8 mouse cellular contexts compared by ENCODE assay signal in the genomic region with DNA sequence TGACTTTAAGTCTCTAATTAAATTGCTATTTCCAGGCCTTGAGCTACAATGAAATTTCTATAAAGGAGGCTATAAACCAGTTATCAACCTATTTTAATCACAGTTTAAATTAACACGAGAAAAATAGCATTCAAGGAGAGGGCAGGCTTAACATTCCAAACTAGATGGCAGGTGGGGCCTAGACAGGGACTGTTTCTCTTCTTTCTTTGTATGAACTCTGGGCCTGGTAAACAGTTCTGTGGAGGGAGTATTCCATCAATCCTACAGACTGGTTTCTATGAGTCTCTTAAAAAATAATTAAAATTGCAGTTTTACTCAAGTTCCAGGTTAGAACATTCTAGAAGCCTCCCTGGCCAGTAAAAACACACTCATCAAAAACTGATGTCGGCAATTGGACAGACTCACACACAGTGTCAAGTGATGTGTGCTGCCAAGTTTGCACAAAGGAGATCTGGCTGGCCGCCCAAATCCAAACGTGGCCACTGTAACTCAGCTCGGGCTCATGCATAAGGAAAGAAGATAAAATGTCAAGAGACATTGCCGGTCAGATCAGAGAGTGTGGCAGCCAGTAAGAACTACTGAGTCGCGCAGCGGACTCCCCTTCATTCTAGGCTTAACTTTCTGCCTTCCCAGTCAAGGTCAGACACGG.
DNase-seq lines count a peak whose midpoint lies in the region; ATAC-seq and TF ChIP-seq lines count a peak whose summit lies in the region.

No protein-coding gene starts in this region.

- no peak for TF ChIP-seq POLR2A in kidney, adult 2 months (IDR thresholded peaks at IDR 0.05; ENCODE audit: low read depth, low read length)

- H3K36me3 ChIP-seq in kidney, adult 2 months (ENCODE audit: control insufficient read depth, insufficient read depth, low read length): no peaks in the 10 kb centered on the region
- no peaks in the 10 kb centered on the region for H3K36me3 ChIP-seq in kidney, embryonic 15.5 days
- no peaks in the 10 kb centered on the region for H3K36me3 ChIP-seq in hindbrain, embryonic 14.5 days (replicated peaks; ENCODE audit: control insufficient read depth, insufficient read depth)
- H3K36me3 ChIP-seq in midbrain, embryonic 16.5 days (ENCODE audit: control insufficient read depth, insufficient read depth, low read length): no peaks in the 10 kb centered on the region

- no peaks in the 10 kb centered on the region for H3K27me3 ChIP-seq in kidney, adult 2 months (replicated peaks; ENCODE audit: control insufficient read depth, insufficient read depth, low read length)
- H3K27me3 ChIP-seq in kidney, embryonic 15.5 days: no peaks in the 10 kb centered on the region
- H3K27me3 ChIP-seq in hindbrain, embryonic 14.5 days (ENCODE audit: control insufficient read depth, insufficient read depth, low read length): no peaks in the 10 kb centered on the region
- no peaks in the 10 kb centered on the region for H3K27me3 ChIP-seq in midbrain, embryonic 16.5 days (ENCODE audit: control insufficient read depth, insufficient read depth, low read depth, low read length)

- no peak for ATAC-seq in kidney, embryonic 15.5 days (replicated peaks; ENCODE audit: low FRiP score)
- ATAC-seq in hindbrain, embryonic 14.5 days (ENCODE audit: low FRiP score): peak; percentile 84; the same call in 1 of the 2 replicates
- peak; percentile 64; the same call in 1 of the 2 replicates for ATAC-seq in midbrain, embryonic 16.5 days

- no peak for TF ChIP-seq CTCF in kidney, adult 2 months (conservative IDR thresholded peaks at IDR 0.05; ENCODE audit: insufficient read depth, insufficient read length, low read depth, low read length)

- no peak overlapping the region for H3K27ac ChIP-seq in kidney, adult 2 months (ENCODE audit: insufficient read depth, low read depth, low read length)
- H3K27ac ChIP-seq in kidney, embryonic 15.5 days: no peak overlapping the region
- no peak overlapping the region for H3K27ac ChIP-seq in hindbrain, embryonic 14.5 days
- H3K27ac ChIP-seq in midbrain, embryonic 16.5 days (ENCODE audit: low read length): no peak overlapping the region

- no peak overlapping the region for H3K4me3 ChIP-seq in kidney, adult 2 months (ENCODE audit: insufficient read depth, low read depth, low read length)
- no peak overlapping the region for H3K4me3 ChIP-seq in kidney, embryonic 15.5 days (replicated peaks)
- no peak overlapping the region for H3K4me3 ChIP-seq in hindbrain, embryonic 14.5 days (replicated peaks; ENCODE audit: low read length)
- H3K4me3 ChIP-seq in midbrain, embryonic 16.5 days (ENCODE audit: low read depth, low read length): no peak overlapping the region

- H3K4me1 ChIP-seq in kidney, adult 2 months (ENCODE audit: control insufficient read depth, insufficient read depth, low read length): no peaks in the 10 kb centered on the region
- H3K4me1 ChIP-seq in kidney, embryonic 15.5 days: peaks cover 8% of the 10 kb centered on the region; the same call in 1 of the 2 replicates
- no peaks in the 10 kb centered on the region; the same call in 1 of the 2 replicates for H3K4me1 ChIP-seq in hindbrain, embryonic 14.5 days (replicated peaks; ENCODE audit: control insufficient read depth, insufficient read depth, low read length)
- 0 out of 2 replicates have a peak, but pooled peaks cover 2% of the 10 kb centered on the region for H3K4me1 ChIP-seq in midbrain, embryonic 16.5 days (ENCODE audit: control insufficient read depth, insufficient read depth, low read length)

- no peak overlapping the region for H3K9ac ChIP-seq in kidney, embryonic 15.5 days
- no peak overlapping the region for H3K9ac ChIP-seq in hindbrain, embryonic 14.5 days
- no peak overlapping the region for H3K9ac ChIP-seq in midbrain, embryonic 16.5 days (ENCODE audit: low read depth, low read length)

- WGBS in kidney, adult 2 months: 33% methylated on average over 10 of the region's 10 CpGs
- WGBS in kidney, embryonic 15.5 days: 41% methylated on average over 10 of the region's 10 CpGs
- WGBS in hindbrain, embryonic 14.5 days: 53% methylated on average over 10 of the region's 10 CpGs
- WGBS in midbrain, embryonic 16.5 days: 58% methylated on average over 10 of the region's 10 CpGs

- DNase-seq in kidney, adult 2 months: peak; percentile 7
- DNase-seq in adrenal gland, adult 18-20 months (ENCODE audit: low spot score in 2 of 2): peak; percentile 26 to 46
- peak; percentile 81 to 83 for DNase-seq in cerebellum, postnatal 14 days
- peak; percentile 52 for DNase-seq in hindbrain, embryonic 14.5 days (ENCODE audit: low spot score)
- no peak for DNase-seq in thymus, postnatal 10 days (ENCODE audit: low spot score in 2 of 2)
- no peak for DNase-seq in left cerebral cortex, adult 9 months (ENCODE audit: low spot score in 2 of 2)

- no peaks in the 10 kb centered on the region for H3K9me3 ChIP-seq in kidney, embryonic 15.5 days (replicated peaks)
- no peaks in the 10 kb centered on the region for H3K9me3 ChIP-seq in hindbrain, embryonic 14.5 days (ENCODE audit: control insufficient read depth, low read length)
- 0 out of 2 replicates have a peak, but pooled peaks cover 2% of the 10 kb centered on the region for H3K9me3 ChIP-seq in midbrain, embryonic 16.5 days (replicated peaks; ENCODE audit: control insufficient read depth, low read length, poor library complexity, severe bottlenecking)

- H3K4me2 ChIP-seq in kidney, embryonic 15.5 days: no peak overlapping the region
- no peak overlapping the region for H3K4me2 ChIP-seq in hindbrain, embryonic 14.5 days (replicated peaks)
- H3K4me2 ChIP-seq in midbrain, embryonic 16.5 days (ENCODE audit: low read length): no peak overlapping the region

Comparison
In these comparisons a context has a peak if more than half of its experiments do, and no peak if none do; other contexts are left out.
1. DNase-seq: peak in kidney, adult 2 months (single experiment), adrenal gland, adult 18-20 months (2 of 2), cerebellum, postnatal 14 days (2 of 2) and hindbrain, embryonic 14.5 days (single experiment); none in thymus, postnatal 10 days (0 of 2) and left cerebral cortex, adult 9 months (0 of 2).